Mouse (Mus musculus) heart, embryonic 16.5 days (tissue): ENCODE measurements at regions not wholly inside any gene's neighbourhood (a gene's known extent, or its start where the extent isn't known, plus 50 kb on each side); places are given as distances from the start of the nearest gene placed in this dataset.
A peak's percentile ranks its signal among the peaks of the same experiment; 100 is the strongest.

Experiments used
- ATAC-seq: fragments of 200-750 bp; cut with Nextera tagmentation; replicated peaks from 2 replicates; pipeline ENCODE4 v1.8.0; 2017; ENCODE audit warnings: moderate number of reproducible peaks; ENCODE audit not compliant: insufficient read depth, low FRiP score; ENCODE audit errors: extremely low read depth
- H3K27ac ChIP-seq: fragments of 300-500 bp; sonication (generic); 2 replicates; pipeline ENCODE4 v1.5.1; 2014; ENCODE audit warnings: mild to moderate bottlenecking, low read length, control low read depth, moderate library complexity
- H3K27me3 ChIP-seq: fragments of 300-500 bp; sonication (generic); 2 replicates; pipeline ENCODE4 v1.6.1; 2014; ENCODE audit warnings: low read length, mixed read lengths; ENCODE audit not compliant: control insufficient read depth, insufficient read depth
- H3K36me3 ChIP-seq: fragments of 300-500 bp; sonication (generic); 2 replicates; pipeline ENCODE4 v1.6.1; 2014; ENCODE audit not compliant: control insufficient read depth, insufficient read depth
- H3K4me1 ChIP-seq: fragments of 300-500 bp; sonication (generic); 2 replicates; pipeline ENCODE4 v1.6.1; 2014; ENCODE audit warnings: low read length, mixed read lengths; ENCODE audit not compliant: control insufficient read depth, insufficient read depth
- H3K4me2 ChIP-seq: fragments of 300-500 bp; sonication (generic); 2 replicates; pipeline ENCODE4 v1.6.1; 2014; ENCODE audit warnings: low read depth, mild to moderate bottlenecking, control low read depth, low read length
- H3K4me3 ChIP-seq: fragments of 300-500 bp; sonication (generic); 2 replicates; pipeline ENCODE4 v1.5.1; 2014; ENCODE audit warnings: mild to moderate bottlenecking, control low read depth, low read length
- H3K9ac ChIP-seq: fragments of 300-500 bp; sonication (generic); 2 replicates; pipeline ENCODE4 v1.6.1; 2014; ENCODE audit warnings: low read length, control low read depth
- H3K9me3 ChIP-seq: fragments of 300-500 bp; sonication (generic); replicated peaks from 2 replicates; pipeline ENCODE4 v1.6.1; 2016; ENCODE audit warnings: low read length; ENCODE audit not compliant: control insufficient read depth
- WGBS: fragments of 180-500 bp; shearing (Covaris S2); extraction: QIAGEN DNeasy Blood & Tissue Kit; methylation state at CpG from one replicate; pipeline ENCODE4 v1.1.7; 2014; 5-methylcytosine and 5-hydroxymethylcytosine counted together

DNA sequence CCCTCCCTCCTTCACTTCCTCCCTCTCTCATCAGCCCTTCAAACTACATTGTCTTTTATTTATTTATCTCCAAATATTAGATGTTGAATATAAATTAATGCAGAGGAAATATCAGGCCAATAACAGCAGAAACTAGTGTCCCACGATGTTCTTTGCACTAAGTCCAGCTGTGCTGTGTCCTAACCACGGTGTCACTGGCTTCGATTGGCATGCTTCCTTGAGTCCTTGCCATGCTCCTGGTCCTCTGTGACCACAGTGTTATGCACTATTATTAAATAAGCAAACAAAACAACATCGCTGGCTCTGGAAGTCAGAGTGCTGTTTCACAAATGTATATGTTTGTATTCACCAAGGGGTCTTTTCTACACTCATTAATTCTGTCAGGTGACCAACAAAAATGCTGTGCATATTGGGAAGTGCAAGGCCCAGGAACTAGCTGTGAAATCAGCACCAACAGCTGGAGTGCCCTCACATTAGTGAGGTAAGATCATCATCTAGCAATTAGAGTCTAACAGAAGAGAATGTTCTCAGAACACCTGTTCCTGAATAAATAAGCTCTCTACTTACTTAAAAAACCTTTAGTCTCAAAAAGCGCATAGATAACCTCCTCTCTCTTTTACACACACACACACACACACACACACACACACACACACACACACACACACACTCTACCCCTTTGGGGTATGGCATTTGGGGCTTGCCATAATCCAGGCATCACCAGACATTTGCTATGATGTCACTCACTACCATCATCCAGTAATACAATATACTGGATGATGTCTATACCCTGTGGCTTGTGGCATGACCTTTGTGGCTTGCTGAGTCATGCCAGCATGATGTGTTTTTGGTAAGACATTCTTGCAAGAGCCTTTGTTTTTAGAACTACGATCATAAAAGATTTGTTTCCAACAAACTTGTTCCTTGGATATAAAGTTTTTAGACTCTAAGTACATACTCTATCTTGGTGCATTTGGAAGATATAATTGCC, 81.9 kb upstream of the Rgs2 start:
- Histone ChIP-seq H3K4me1 (no peaks in the 10 kb centered on the region), H3K9me3 (no peaks in the 10 kb centered on the region), H3K9ac (no peak overlapping the region), H3K4me3 (no peak overlapping the region), H3K27ac (no peak overlapping the region), H3K36me3 (no peaks in the 10 kb centered on the region), H3K4me2 (no peak overlapping the region), H3K27me3 (no peaks in the 10 kb centered on the region)
- ATAC-seq: no peak
- WGBS: 83% methylated on average over 6 of the region's 6 CpGs

DNA sequence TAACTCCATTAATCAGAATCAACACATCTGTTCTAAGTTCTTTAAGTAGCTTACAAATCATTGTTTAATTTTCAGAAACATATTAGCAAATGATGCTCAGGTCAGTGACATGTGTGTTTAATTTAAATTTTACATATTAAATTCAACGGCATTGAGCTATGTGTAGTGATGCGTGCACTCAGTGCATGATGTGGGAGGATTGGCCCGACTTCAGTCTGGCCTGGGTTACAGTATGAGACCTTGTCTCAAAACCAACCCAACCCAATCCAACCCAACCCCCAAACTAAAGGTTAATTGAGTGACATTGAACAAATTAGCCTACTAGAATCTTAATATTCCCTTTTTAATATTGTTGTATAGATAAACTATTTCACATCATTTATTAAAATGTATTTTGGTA, 75.0 kb upstream of the Rgs2 start:
- no peak overlapping the region for H3K9ac ChIP-seq
- H3K36me3 ChIP-seq: no peaks in the 10 kb centered on the region
- ATAC-seq: no peak
- 93% methylated on average over 3 of the region's 3 CpGs for WGBS
- H3K4me1 ChIP-seq: peaks cover 2% of the 10 kb centered on the region; the same call in 1 of the 2 replicates
- H3K4me2 ChIP-seq: no peak overlapping the region
- H3K9me3 ChIP-seq: no peaks in the 10 kb centered on the region
- no peak overlapping the region for H3K27ac ChIP-seq
- H3K27me3 ChIP-seq: no peaks in the 10 kb centered on the region
- no peak overlapping the region for H3K4me3 ChIP-seq

DNA sequence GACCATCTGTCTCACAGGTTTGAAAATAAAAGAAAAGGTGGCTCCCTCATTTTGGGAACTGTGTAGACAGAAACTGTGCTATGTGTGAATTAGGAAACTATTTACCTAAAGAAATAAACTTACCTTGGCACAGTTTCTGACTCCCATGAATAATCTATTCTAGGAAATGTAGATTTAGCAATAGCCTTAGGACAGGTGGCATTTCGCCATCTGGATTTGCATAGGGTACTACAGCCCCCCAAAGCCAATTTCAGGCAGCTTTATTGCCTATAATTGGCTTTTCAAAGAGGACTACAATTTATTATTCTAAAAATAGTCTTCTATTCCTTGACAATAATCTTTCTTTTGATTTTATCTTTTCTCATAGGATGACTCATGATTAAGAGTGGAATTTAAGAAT, 74.5 kb upstream of the Rgs2 start:
- Histone ChIP-seq H3K27me3 (no peaks in the 10 kb centered on the region), H3K4me2 (no peak overlapping the region), H3K9ac (no peak overlapping the region), H3K27ac (no peak overlapping the region), H3K4me1 (peaks cover 2% of the 10 kb centered on the region; the same call in 1 of the 2 replicates), H3K36me3 (no peaks in the 10 kb centered on the region), H3K9me3 (no peaks in the 10 kb centered on the region), H3K4me3 (no peak overlapping the region)
- no peak for ATAC-seq
- 88% methylated on average over 1 of the region's 1 CpGs for WGBS

DNA sequence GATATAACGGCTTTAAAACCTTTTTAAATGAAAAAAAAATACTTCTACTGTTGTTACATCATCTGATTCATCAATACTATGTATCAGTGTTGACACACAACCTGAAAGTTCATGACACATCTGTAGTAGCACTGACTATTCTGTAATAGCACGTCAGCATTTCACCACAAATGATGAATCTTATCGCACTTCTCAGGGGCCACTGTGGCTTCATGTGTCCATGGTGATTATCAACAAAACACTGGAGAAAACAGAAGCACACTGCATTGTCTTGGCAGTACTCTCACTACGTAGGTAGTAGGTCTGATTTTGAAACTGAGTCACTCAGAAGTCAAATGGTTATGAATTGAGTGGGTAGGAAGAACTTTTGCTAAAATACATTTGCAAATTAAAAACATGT, 72.0 kb upstream of the Rgs2 start:
- H3K27ac ChIP-seq: no peak overlapping the region
- no peak overlapping the region for H3K4me2 ChIP-seq
- 40% methylated on average over 4 of the region's 4 CpGs for WGBS
- no peak overlapping the region for H3K4me3 ChIP-seq
- H3K36me3 ChIP-seq: no peaks in the 10 kb centered on the region
- no peak overlapping the region for H3K9ac ChIP-seq
- no peaks in the 10 kb centered on the region for H3K9me3 ChIP-seq
- H3K4me1 ChIP-seq: peaks cover 2% of the 10 kb centered on the region; the same call in 1 of the 2 replicates
- H3K27me3 ChIP-seq: no peaks in the 10 kb centered on the region
- ATAC-seq: peak; percentile 75; the same call in 1 of the 2 replicates

DNA sequence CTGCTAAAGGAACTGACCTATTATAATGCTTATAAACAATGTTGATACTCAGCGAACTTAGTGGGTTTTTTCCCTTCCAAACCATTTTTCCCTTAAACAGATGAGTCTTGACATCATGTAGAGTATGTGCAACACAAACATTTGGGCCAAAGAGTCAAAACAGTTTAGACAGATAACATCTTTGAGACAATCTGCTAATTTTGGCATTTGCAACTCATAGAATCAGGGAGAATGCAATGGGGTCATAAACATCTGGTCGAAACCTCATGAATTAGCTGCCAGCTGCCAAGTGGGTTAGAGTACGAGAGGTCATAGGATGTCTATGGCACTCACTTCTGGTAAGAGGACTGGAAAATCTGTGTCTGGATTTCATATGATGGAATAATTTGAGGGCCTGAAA, 57.3 kb upstream of the Rgs2 start:
- Histone ChIP-seq H3K9me3 (no peaks in the 10 kb centered on the region), H3K27ac (no peak overlapping the region), H3K9ac (no peak overlapping the region), H3K4me2 (no peak overlapping the region), H3K27me3 (no peaks in the 10 kb centered on the region), H3K4me3 (no peak overlapping the region), H3K4me1 (no peaks in the 10 kb centered on the region), H3K36me3 (no peaks in the 10 kb centered on the region)
- no peak for ATAC-seq
- WGBS: 77% methylated on average over 3 of the region's 3 CpGs

DNA sequence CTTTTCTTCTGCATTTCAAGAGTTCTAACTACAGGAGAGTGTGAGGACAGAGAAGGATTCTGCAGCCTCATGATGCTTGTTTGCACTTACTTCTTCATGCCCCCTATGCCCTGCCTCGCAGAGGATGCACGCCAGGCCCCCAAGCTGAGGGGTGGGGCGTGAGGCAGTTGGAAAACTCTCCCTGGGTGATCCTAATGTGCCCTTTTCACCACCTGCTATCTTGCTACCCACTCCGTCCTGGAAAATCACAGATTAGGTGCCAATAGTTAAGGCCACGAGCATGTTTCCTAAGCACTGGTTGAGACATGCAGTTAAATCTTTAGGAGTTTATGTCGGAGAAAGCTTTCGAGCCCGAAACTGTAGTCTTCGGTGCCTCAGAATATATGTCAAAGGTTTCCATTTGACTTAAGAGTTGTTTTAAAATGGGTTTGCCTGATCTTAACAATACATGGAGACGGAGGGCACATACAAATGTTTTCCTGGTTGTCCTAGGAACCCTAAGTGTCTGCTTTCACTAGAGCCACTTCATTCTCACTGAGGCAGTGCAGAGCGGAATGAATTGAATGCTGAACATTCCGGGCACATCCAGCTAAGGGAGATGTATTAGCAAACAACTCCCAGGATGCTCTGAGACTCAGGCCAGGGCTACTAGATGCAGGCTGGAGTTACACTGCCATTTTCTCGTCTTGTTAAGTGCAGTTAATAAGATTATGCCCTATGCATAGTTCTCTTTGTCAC, 51.7 kb upstream of the Rgs2 start:
- H3K36me3 ChIP-seq: no peaks in the 10 kb centered on the region
- H3K4me2 ChIP-seq: peak overlapping the region; percentile 52
- no peak overlapping the region for H3K9ac ChIP-seq
- H3K27me3 ChIP-seq: no peaks in the 10 kb centered on the region
- 41% methylated on average over 13 of the region's 13 CpGs for WGBS
- peak; percentile 95 for ATAC-seq
- H3K4me3 ChIP-seq: peak overlapping the region; percentile 23; the same call in 1 of the 2 replicates
- no peaks in the 10 kb centered on the region for H3K9me3 ChIP-seq
- no peaks in the 10 kb centered on the region for H3K4me1 ChIP-seq
- H3K27ac ChIP-seq: peak overlapping the region; percentile 87
